Mouse (Mus musculus): ENCODE data around the gene A530016L24Rik.

- TF ChIP-seq POLR2A (IDR thresholded peaks at IDR 0.05; ENCODE audit: low read depth, low read length) (no peak), ZC3H11A (IDR thresholded peaks at IDR 0.05; ENCODE audit: low read depth, low read length) (no peak), CTCF (conservative IDR thresholded peaks at IDR 0.05 in 1 of 2, IDR thresholded peaks at IDR 0.05 in 1 of 2; ENCODE audit: low read depth in 2 of 2, low read length in 2 of 2) (no peak), SIN3A (IDR thresholded peaks at IDR 0.05; ENCODE audit: low read length) (no peak), CHD2 (IDR thresholded peaks at IDR 0.05; ENCODE audit: low read length) (no peak), RAD21 (IDR thresholded peaks at IDR 0.05; ENCODE audit: low read depth, low read length) (no peak), EP300 (IDR thresholded peaks at IDR 0.05; ENCODE audit: low read length) (no peak), MAX (IDR thresholded peaks at IDR 0.05; ENCODE audit: low read length) (no peak), MAFK (IDR thresholded peaks at IDR 0.05; ENCODE audit: insufficient replicate concordance, low read length) (no peak), JUND (conservative IDR thresholded peaks at IDR 0.05; ENCODE audit: low read depth, low read length) (no peak)
Measured at GRCm38 (mm10) chr12:112469393-112469792, 19.9 kb upstream of the A530016L24Rik start.

Measured in CH12.LX (cell line).